Mouse (Mus musculus) MEL (cell line): ENCODE results near the gene Tal1. TPM values are rescaled to one million over a fixed set of nuclear protein-coding genes. Genes with fewer than 3 reads are reported as not detected.

Experiments
- DNase-seq: peaks from one replicate; pipeline ENCODE4 v3.0.0; 2011; ENCODE audit warnings: low read depth, low spot score
- H3K27ac ChIP-seq: 2 replicates; pipeline ENCODE4 v1.5.1; 2012; ENCODE audit warnings: low read depth, mild to moderate bottlenecking, control low read depth, low read length, moderate library complexity; ENCODE audit not compliant: control insufficient read depth
- H3K27me3 ChIP-seq, 2 experiments: fragments of 150-350 bp in 1 of 2; sonication (generic) in 1 of 2; 2 replicates each; pipeline ENCODE4 v1.6.1; 2012; ENCODE audit warnings: low read length in 2 of 2, mild to moderate bottlenecking in 2 of 2, improper control_type of control experiment in 1 of 2, moderate library complexity in 1 of 2; ENCODE audit not compliant: insufficient read depth in 2 of 2, control insufficient read depth in 1 of 2
- H3K36me3 ChIP-seq, 2 experiments: 2 replicates each; pipeline ENCODE4 v1.6.1; 2012 to 2014; ENCODE audit warnings: low read length in 2 of 2, improper control_type of control experiment in 1 of 2, inconsistent platforms in 1 of 2, mild to moderate bottlenecking in 1 of 2; ENCODE audit not compliant: insufficient read depth in 2 of 2, control insufficient read depth in 1 of 2
- H3K4me1 ChIP-seq, 2 experiments: fragments of 150-350 bp in 1 of 2; sonication (generic) in 1 of 2; 2 replicates each; pipeline ENCODE4 v1.6.1; 2012; ENCODE audit warnings: low read length in 2 of 2, improper control_type of control experiment in 1 of 2, mild to moderate bottlenecking in 1 of 2; ENCODE audit not compliant: insufficient read depth in 2 of 2, control insufficient read depth in 1 of 2
- H3K4me3 ChIP-seq, 2 experiments: fragments of 150-350 bp in 1 of 2; sonication (generic) in 1 of 2; 2 replicates each; pipeline ENCODE4 v1.5.1; 2012; ENCODE audit warnings: low read depth in 2 of 2, low read length in 2 of 2, mild to moderate bottlenecking in 2 of 2, moderate library complexity in 2 of 2, control low read depth in 1 of 2, improper control_type of control experiment in 1 of 2; ENCODE audit not compliant: control insufficient read depth in 1 of 2, insufficient read depth in 1 of 2
- H3K79me2 ChIP-seq: 2 replicates; pipeline ENCODE4 v1.6.1; 2012; ENCODE audit warnings: mild to moderate bottlenecking, low read length, moderate library complexity; ENCODE audit not compliant: control insufficient read depth, poor library complexity, insufficient read depth
- H3K9ac ChIP-seq: 2 replicates; pipeline ENCODE4 v1.6.1; 2012; ENCODE audit warnings: low read depth, mild to moderate bottlenecking, control low read depth, low read length, moderate library complexity; ENCODE audit not compliant: control insufficient read depth, poor library complexity, severe bottlenecking
- H3K9me3 ChIP-seq: fragments of 150-350 bp; sonication (generic); replicated peaks from 2 replicates; pipeline ENCODE4 v1.6.1; 2012; ENCODE audit warnings: mild to moderate bottlenecking, low read length, improper control_type of control experiment, moderate library complexity; ENCODE audit not compliant: insufficient read depth
- CHD2 ChIP-seq: IDR thresholded peaks from 2 replicates; pipeline ENCODE4 v1.6.1; 2011; ENCODE audit warnings: low read length, improper control_type of control experiment
- CTCF ChIP-seq, 3 experiments: IDR thresholded peaks in 2 of 3; conservative IDR thresholded peaks in 1 of 3; 2 replicates each; pipeline ENCODE4 v1.5.1; 2011 to 2012; ENCODE audit warnings: low read length in 3 of 3, low read depth in 2 of 3, mild to moderate bottlenecking in 2 of 3, improper control_type of control experiment in 1 of 3, inconsistent platforms in 1 of 3, mixed read lengths in 1 of 3, moderate library complexity in 1 of 3; ENCODE audit not compliant: control insufficient read depth in 1 of 3, insufficient read depth in 1 of 3, poor library complexity in 1 of 3, severe bottlenecking in 1 of 3
- ETS1 ChIP-seq: IDR thresholded peaks from 2 replicates; pipeline ENCODE4 v1.6.1; 2012; ENCODE audit warnings: low read depth, mild to moderate bottlenecking, inconsistent platforms, low read length, improper control_type of control experiment, moderate library complexity
- GABPA ChIP-seq: IDR thresholded peaks from 2 replicates; pipeline ENCODE4 v1.6.1; 2012; ENCODE audit warnings: low read depth, mild to moderate bottlenecking, inconsistent platforms, low read length, improper control_type of control experiment, moderate library complexity
- HCFC1 ChIP-seq: IDR thresholded peaks from 2 replicates; pipeline ENCODE4 v1.6.1; 2012; ENCODE audit warnings: low read depth, mild to moderate bottlenecking, inconsistent platforms, low read length, improper control_type of control experiment, moderate library complexity
- JUND ChIP-seq: IDR thresholded peaks from 2 replicates; pipeline ENCODE4 v1.6.1; 2011; ENCODE audit warnings: low read depth, mild to moderate bottlenecking, improper control_type of control experiment, low read length
- KAT2A ChIP-seq: conservative IDR thresholded peaks from 2 replicates; pipeline ENCODE4 v1.6.1; 2012; ENCODE audit warnings: low read depth, low read length, improper control_type of control experiment, inconsistent platforms
- MAX ChIP-seq: IDR thresholded peaks from 2 replicates; pipeline ENCODE4 v1.6.1; 2011; ENCODE audit warnings: low read length, improper control_type of control experiment
- MAZ ChIP-seq: IDR thresholded peaks from 2 replicates; pipeline ENCODE4 v1.6.1; 2012; ENCODE audit warnings: low read depth, mild to moderate bottlenecking, inconsistent platforms, low read length, improper control_type of control experiment
- MYB ChIP-seq: IDR thresholded peaks from 2 replicates; pipeline ENCODE4 v1.6.1; 2011; ENCODE audit warnings: mild to moderate bottlenecking, low read depth, low read length, improper control_type of control experiment
- NRF1 ChIP-seq: IDR thresholded peaks from 2 replicates; pipeline ENCODE4 v1.6.1; 2014; ENCODE audit warnings: low read depth, mild to moderate bottlenecking, inconsistent platforms, low read length, improper control_type of control experiment, moderate library complexity; ENCODE audit not compliant: poor library complexity, insufficient read depth, severe bottlenecking
- POLR2A ChIP-seq, 2 experiments: IDR thresholded peaks; 2 replicates each; pipeline ENCODE4 v1.6.1; 2011 to 2012; ENCODE audit warnings: low read length in 2 of 2, mild to moderate bottlenecking in 2 of 2, control low read depth in 1 of 2, improper control_type of control experiment in 1 of 2, low read depth in 1 of 2, moderate library complexity in 1 of 2; ENCODE audit not compliant: control insufficient read depth in 1 of 2, insufficient read depth in 1 of 2, poor library complexity in 1 of 2
- POLR2AphosphoS5 ChIP-seq: IDR thresholded peaks from 2 replicates; pipeline ENCODE4 v1.6.1; 2012; ENCODE audit warnings: low read depth, borderline replicate concordance, mild to moderate bottlenecking, inconsistent platforms, low read length, moderate library complexity, mixed read lengths
- RAD21 ChIP-seq: IDR thresholded peaks from 2 replicates; pipeline ENCODE4 v1.6.1; 2011; ENCODE audit warnings: mild to moderate bottlenecking, low read depth, low read length, improper control_type of control experiment
- SMC3 ChIP-seq: IDR thresholded peaks from 2 replicates; pipeline ENCODE4 v1.6.1; 2011; ENCODE audit warnings: low read depth, low read length, improper control_type of control experiment
- TAL1 ChIP-seq: IDR thresholded peaks from 2 replicates; pipeline ENCODE4 v1.6.1; 2012; ENCODE audit warnings: mild to moderate bottlenecking, inconsistent platforms, low read length, moderate library complexity, mixed read lengths
- UBTF ChIP-seq: IDR thresholded peaks from 2 replicates; pipeline ENCODE4 v1.6.1; 2012; ENCODE audit warnings: low read depth, mild to moderate bottlenecking, inconsistent platforms, low read length, improper control_type of control experiment, moderate library complexity, borderline replicate concordance; ENCODE audit not compliant: insufficient read depth
- USF2 ChIP-seq, 2 experiments: IDR thresholded peaks; 2 replicates each; pipeline ENCODE4 v1.6.1; 2011 to 2012; ENCODE audit warnings: improper control_type of control experiment in 2 of 2, low read length in 2 of 2, borderline replicate concordance in 1 of 2, inconsistent platforms in 1 of 2, low read depth in 1 of 2, mild to moderate bottlenecking in 1 of 2; ENCODE audit not compliant: insufficient read depth in 1 of 2
- ZC3H11A ChIP-seq: IDR thresholded peaks from 2 replicates; pipeline ENCODE4 v1.6.1; 2012; ENCODE audit warnings: low read depth, mild to moderate bottlenecking, inconsistent platforms, low read length, improper control_type of control experiment
- ZKSCAN1 ChIP-seq: IDR thresholded peaks from 2 replicates; pipeline ENCODE4 v1.6.1; 2012; ENCODE audit warnings: low read depth, mild to moderate bottlenecking, inconsistent platforms, low read length, improper control_type of control experiment, moderate library complexity
- polyA plus RNA-seq, 2 experiments: library from polyadenylated mRNA; stranded (reverse) in 1 of 2; unstranded in 1 of 2; fragments of >175 nt in 1 of 2; fragments of >200 nt in 1 of 2; gene quantifications; 2 replicates each; pipeline versions ENCODE4 v1.2.1 to v1.2.4; 2012; ENCODE audit warnings: low replicate concordance in 2 of 2, low read depth in 1 of 2; ENCODE audit not compliant: insufficient read length in 2 of 2, insufficient read depth in 1 of 2, missing spikeins in 1 of 2
- total RNA-seq: library from RNA; depleted of rRNA; stranded (reverse); fragments of 300-350 nt; gene quantifications from 2 replicates; pipeline ENCODE4 v1.2.3, GENCODE M21; 2012

The Tal1 gene
- total and polyA plus RNA-seq, 3 experiments, result 34.9 to 48.9 TPM; not detected in 1

GRCm38 (mm10) chr4:115086763-115087415 lies 30.7 kb downstream of the Tal1 start:
- TF ChIP-seq POLR2A (IDR thresholded peaks at IDR 0.05; ENCODE audit: control insufficient read depth in 1 of 2, insufficient read depth in 1 of 2, low read depth in 1 of 2, low read length in 2 of 2, poor library complexity in 1 of 2) (no peak), MAX (no peak), RAD21 (no peak), CTCF (IDR thresholded peaks at IDR 0.05 in 2 of 3, conservative IDR thresholded peaks at IDR 0.05 in 1 of 3; ENCODE audit: control insufficient read depth in 1 of 3, insufficient read depth in 1 of 3, low read depth in 2 of 3, low read length in 3 of 3, poor library complexity in 1 of 3, severe bottlenecking in 1 of 3) (no peak), KAT2A (no peak), MYB (no peak), SMC3 (no peak), UBTF (no peak), JUND (no peak), USF2 (IDR thresholded peaks at IDR 0.05; ENCODE audit: borderline replicate concordance in 1 of 2, insufficient read depth in 1 of 2, low read depth in 1 of 2, low read length in 2 of 2) (no peak), POLR2AphosphoS5 (no peak), ZKSCAN1 (no peak), MAZ (no peak), NRF1 (no peak), GABPA (no peak), CHD2 (no peak)
- no peaks in the 10 kb centered on the region for H3K9me3 ChIP-seq
- no peaks in the 10 kb centered on the region for H3K27me3 ChIP-seq
- H3K27ac ChIP-seq, result no peak overlapping the region
- no peak overlapping the region for H3K9ac ChIP-seq
- H3K4me1 ChIP-seq, result peaks cover 0 to 3% of the 10 kb centered on the region in 2 experiments; a peak in 1 of 4 replicates
- no peaks in the 10 kb centered on the region for H3K36me3 ChIP-seq
- DNase-seq, result no peak
- no peaks in the 10 kb centered on the region for H3K79me2 ChIP-seq
- H3K4me3 ChIP-seq, result no peak overlapping the region

- no peak within 1 kb of the TSS for H3K27ac ChIP-seq
- H3K4me3 ChIP-seq, result no peak within 1 kb of the TSS
- H3K9me3 ChIP-seq, result no peaks in the 10 kb centered on the region
- no peaks in the 10 kb centered on the region for H3K79me2 ChIP-seq
- H3K4me1 ChIP-seq, result peaks cover 0 to 3% of the 10 kb centered on the region in 2 experiments; a peak in 1 of 4 replicates
- no peak within 1 kb of the TSS for H3K9ac ChIP-seq
- no peak for TF ChIP-seq KAT2A
- no peak for TF ChIP-seq ETS1
- no peak for TF ChIP-seq TAL1
- no peak for TF ChIP-seq CTCF (IDR thresholded peaks at IDR 0.05 in 2 of 3, conservative IDR thresholded peaks at IDR 0.05 in 1 of 3; ENCODE audit: control insufficient read depth in 1 of 3, insufficient read depth in 1 of 3, low read depth in 2 of 3, low read length in 3 of 3, poor library complexity in 1 of 3, severe bottlenecking in 1 of 3)
- TF ChIP-seq ZC3H11A, result no peak
- no peak for TF ChIP-seq CHD2
- no peak for TF ChIP-seq HCFC1
- H3K36me3 ChIP-seq, result no peaks in the 10 kb centered on the region
- H3K27me3 ChIP-seq, result no peaks in the 10 kb centered on the region
- no peak for DNase-seq
Measured at GRCm38 (mm10) chr4:115088611-115089338, 32.5 kb downstream of the Tal1 start, which contains the start of gene Pdzk1ip1. TSS of gene Pdzk1ip1 (plus strand) at chr4:115088708.
